Mouse (Mus musculus): ENCODE measurements at regions not wholly inside any gene's neighbourhood (a gene's known extent, or its start where the extent isn't known, plus 50 kb on each side); places are given as distances from the start of the nearest gene placed in this dataset.

DNA sequence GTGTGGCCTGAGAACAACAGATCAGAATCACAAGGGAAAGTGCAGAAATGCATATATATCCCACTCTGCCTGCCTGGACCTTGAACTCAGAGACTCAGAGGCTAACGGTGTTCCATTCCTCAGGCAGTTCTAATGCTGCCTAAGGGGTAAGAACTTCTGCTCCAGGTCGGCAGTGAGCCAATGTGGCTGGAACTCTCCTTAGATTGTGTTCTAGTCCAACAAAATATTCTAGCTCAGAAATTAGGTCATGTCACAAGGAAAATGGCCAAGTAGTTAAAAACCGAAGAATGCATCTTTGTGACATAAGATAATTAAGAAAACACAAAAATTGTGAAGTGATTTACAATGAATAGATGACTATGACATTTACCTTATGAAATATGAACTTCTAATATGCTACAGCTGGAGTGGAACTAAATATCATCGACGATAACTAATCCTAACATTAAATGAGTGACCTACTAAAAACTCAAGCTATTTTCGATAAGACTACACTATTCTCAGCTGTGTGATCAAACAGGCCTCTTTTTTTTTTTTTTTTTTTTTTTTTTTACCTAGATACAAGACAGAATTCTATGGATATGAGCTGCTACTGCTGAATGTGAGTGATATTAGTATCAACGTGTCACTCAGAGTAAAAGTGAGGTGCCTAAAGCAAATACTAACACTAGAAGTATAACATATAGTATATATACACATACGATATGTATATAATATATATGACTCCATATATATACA is 315.1 kb upstream of the Map3k7 start:
- WGBS = 92% methylated on average over 8 of the region's 8 CpGs
- DNase-seq (no peak), ATAC-seq (ENCODE audit: low FRiP score, low TSS enrichment) (no peak)
- Histone ChIP-seq H3K9me3 (ENCODE audit: control insufficient read depth, low read length) (no peaks in the 10 kb centered on the region), H3K4me2 (ENCODE audit: low read length) (no peak overlapping the region), H3K4me1 (ENCODE audit: control insufficient read depth, insufficient read depth, low read length) (no peaks in the 10 kb centered on the region), H3K9ac (replicated peaks; ENCODE audit: low read length) (no peak overlapping the region), H3K27ac (replicated peaks; ENCODE audit: low read depth, low read length) (no peak overlapping the region), H3K36me3 (ENCODE audit: control insufficient read depth, insufficient read depth, low read length) (no peaks in the 10 kb centered on the region), H3K27me3 (ENCODE audit: control insufficient read depth, insufficient read depth, low read length) (no peaks in the 10 kb centered on the region), H3K4me3 (replicated peaks; ENCODE audit: low read depth, low read length) (no peak overlapping the region)

DNA sequence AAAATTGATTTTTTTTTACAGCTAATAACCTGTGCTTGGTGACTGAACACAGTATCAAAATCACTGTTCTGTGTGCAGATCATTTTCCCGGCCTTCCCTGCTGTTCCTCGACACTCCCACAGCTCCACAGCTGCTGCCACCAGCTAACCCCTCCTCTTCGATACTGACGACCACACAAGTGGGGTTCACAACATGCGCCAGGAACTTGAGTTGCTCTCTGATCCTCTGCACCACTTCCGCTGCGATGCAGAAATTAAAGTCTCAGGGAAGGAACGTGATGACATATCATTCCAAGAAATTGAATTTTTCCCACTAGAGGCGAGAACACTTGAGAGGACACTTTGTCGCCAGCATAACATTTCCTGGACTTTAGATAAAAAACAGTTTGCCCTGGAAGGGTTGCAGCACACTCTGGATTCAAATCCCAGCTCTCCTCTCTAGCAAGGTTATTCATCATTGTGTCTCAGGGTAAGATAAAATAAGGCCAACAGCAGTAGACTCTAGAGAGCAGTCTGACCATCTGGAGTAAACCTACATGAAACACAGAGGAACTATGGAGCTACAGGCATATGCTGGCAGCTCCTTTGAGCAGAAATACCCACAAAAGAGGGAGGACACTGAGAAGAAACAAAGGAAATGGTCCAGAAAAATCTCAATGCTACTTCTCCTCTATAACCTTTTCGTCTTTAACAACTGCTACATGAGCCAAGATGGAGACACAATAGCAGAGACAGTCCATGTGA is 308.4 kb upstream of the Map3k7 start:
- H3K36me3 ChIP-seq (ENCODE audit: control insufficient read depth, insufficient read depth, low read length) = no peaks in the 10 kb centered on the region
- no peak overlapping the region for H3K4me3 ChIP-seq (replicated peaks; ENCODE audit: low read depth, low read length)
- no peak overlapping the region for H3K4me2 ChIP-seq (ENCODE audit: low read length)
- H3K9me3 ChIP-seq (ENCODE audit: control insufficient read depth, low read length) = no peaks in the 10 kb centered on the region
- H3K27me3 ChIP-seq (ENCODE audit: control insufficient read depth, insufficient read depth, low read length) = no peaks in the 10 kb centered on the region
- H3K4me1 ChIP-seq (ENCODE audit: control insufficient read depth, insufficient read depth, low read length) = no peaks in the 10 kb centered on the region
- no peak overlapping the region for H3K27ac ChIP-seq (replicated peaks; ENCODE audit: low read depth, low read length)
- ATAC-seq (ENCODE audit: low FRiP score, low TSS enrichment) (no peak), DNase-seq (no peak)
- no peak overlapping the region for H3K9ac ChIP-seq (replicated peaks; ENCODE audit: low read length)
- WGBS = 82% methylated on average over 11 of the region's 11 CpGs

GRCm38 (mm10) chr4:31656111-31656510 is 307.8 kb upstream of the Map3k7 start:
- H3K4me3 ChIP-seq (replicated peaks; ENCODE audit: low read depth, low read length) = no peak overlapping the region
- no peaks in the 10 kb centered on the region for H3K27me3 ChIP-seq (ENCODE audit: control insufficient read depth, insufficient read depth, low read length)
- 91% methylated on average over 8 of the region's 8 CpGs for WGBS
- no peaks in the 10 kb centered on the region for H3K36me3 ChIP-seq (ENCODE audit: control insufficient read depth, insufficient read depth, low read length)
- no peaks in the 10 kb centered on the region for H3K9me3 ChIP-seq (ENCODE audit: control insufficient read depth, low read length)
- no peak for ATAC-seq (ENCODE audit: low FRiP score, low TSS enrichment)
- no peak overlapping the region for H3K27ac ChIP-seq (replicated peaks; ENCODE audit: low read depth, low read length)
- H3K4me2 ChIP-seq (ENCODE audit: low read length) = no peak overlapping the region
- no peak for DNase-seq
- no peak overlapping the region for H3K9ac ChIP-seq (replicated peaks; ENCODE audit: low read length)
- no peaks in the 10 kb centered on the region for H3K4me1 ChIP-seq (ENCODE audit: control insufficient read depth, insufficient read depth, low read length)

- no peaks in the 10 kb centered on the region for H3K27me3 ChIP-seq (ENCODE audit: control insufficient read depth, insufficient read depth, low read length)
Measured at GRCm38 (mm10) chr4:31658820-31659219, 305.1 kb upstream of the Map3k7 start.

GRCm38 (mm10) chr4:31660896-31661295 is 303.0 kb upstream of the Map3k7 start:
- whole genome bisulfite sequencing = 21% methylated on average over 4 of the region's 4 CpGs
- H3K36me3 ChIP-seq (ENCODE audit: control insufficient read depth, insufficient read depth, low read length) = no peaks in the 10 kb centered on the region
- H3K4me1 ChIP-seq (ENCODE audit: control insufficient read depth, insufficient read depth, low read length) = no peaks in the 10 kb centered on the region
- DNase-seq = no peak
- no peaks in the 10 kb centered on the region for H3K9me3 ChIP-seq (ENCODE audit: control insufficient read depth, low read length)
- H3K27me3 ChIP-seq (ENCODE audit: control insufficient read depth, insufficient read depth, low read length) = no peaks in the 10 kb centered on the region
- no peak overlapping the region for H3K9ac ChIP-seq (replicated peaks; ENCODE audit: low read length)
- no peak overlapping the region for H3K4me3 ChIP-seq (replicated peaks; ENCODE audit: low read depth, low read length)
- ATAC-seq (ENCODE audit: low FRiP score, low TSS enrichment) = no peak
- no peak overlapping the region for H3K27ac ChIP-seq (replicated peaks; ENCODE audit: low read depth, low read length)
- H3K4me2 ChIP-seq (ENCODE audit: low read length) = no peak overlapping the region

More at GRCm38 (mm10) chr4:31658820-31659219, 305.1 kb upstream of the Map3k7 start:
- Histone ChIP-seq H3K27ac (replicated peaks; ENCODE audit: low read depth, low read length) (no peak overlapping the region), H3K36me3 (ENCODE audit: control insufficient read depth, insufficient read depth, low read length) (no peaks in the 10 kb centered on the region), H3K4me2 (ENCODE audit: low read length) (no peak overlapping the region), H3K9ac (replicated peaks; ENCODE audit: low read length) (no peak overlapping the region), H3K9me3 (ENCODE audit: control insufficient read depth, low read length) (no peaks in the 10 kb centered on the region), H3K4me3 (replicated peaks; ENCODE audit: low read depth, low read length) (no peak overlapping the region), H3K4me1 (ENCODE audit: control insufficient read depth, insufficient read depth, low read length) (no peaks in the 10 kb centered on the region)
- DNase-seq = no peak
- ATAC-seq (ENCODE audit: low FRiP score, low TSS enrichment) = no peak
- WGBS = 62% methylated on average over 5 of the region's 5 CpGs

GRCm38 (mm10) chr4:31671530-31672170 is 292.2 kb upstream of the Map3k7 start:
- no peaks in the 10 kb centered on the region for H3K9me3 ChIP-seq (ENCODE audit: control insufficient read depth, low read length)
- peak; percentile 19 for DNase-seq
- H3K4me1 ChIP-seq (ENCODE audit: control insufficient read depth, insufficient read depth, low read length) = 0 out of 2 replicates have a peak, but pooled peaks cover 3% of the 10 kb centered on the region
- H3K4me2 ChIP-seq (ENCODE audit: low read length) = no peak overlapping the region
- H3K27me3 ChIP-seq (ENCODE audit: control insufficient read depth, insufficient read depth, low read length) = no peaks in the 10 kb centered on the region
- WGBS = 54% methylated on average over 6 of the region's 6 CpGs
- H3K9ac ChIP-seq (replicated peaks; ENCODE audit: low read length) = no peak overlapping the region
- ATAC-seq (ENCODE audit: low FRiP score, low TSS enrichment) = no peak
- no peak overlapping the region for H3K27ac ChIP-seq (replicated peaks; ENCODE audit: low read depth, low read length)
- no peaks in the 10 kb centered on the region for H3K36me3 ChIP-seq (ENCODE audit: control insufficient read depth, insufficient read depth, low read length)
- no peak overlapping the region for H3K4me3 ChIP-seq (replicated peaks; ENCODE audit: low read depth, low read length)

GRCm38 (mm10) chr4:31672171-31672841 is 291.6 kb upstream of the Map3k7 start:
- 0 out of 2 replicates have a peak, but pooled peaks cover 3% of the 10 kb centered on the region for H3K4me1 ChIP-seq (ENCODE audit: control insufficient read depth, insufficient read depth, low read length)
- no peak overlapping the region for H3K9ac ChIP-seq (replicated peaks; ENCODE audit: low read length)
- ATAC-seq (ENCODE audit: low FRiP score, low TSS enrichment) (no peak), DNase-seq (no peak)
- no peaks in the 10 kb centered on the region for H3K9me3 ChIP-seq (ENCODE audit: control insufficient read depth, low read length)
- H3K4me2 ChIP-seq (ENCODE audit: low read length) = no peak overlapping the region
- H3K4me3 ChIP-seq (replicated peaks; ENCODE audit: low read depth, low read length) = no peak overlapping the region
- WGBS = 61% methylated on average over 9 of the region's 9 CpGs
- H3K27me3 ChIP-seq (ENCODE audit: control insufficient read depth, insufficient read depth, low read length) = no peaks in the 10 kb centered on the region
- no peaks in the 10 kb centered on the region for H3K36me3 ChIP-seq (ENCODE audit: control insufficient read depth, insufficient read depth, low read length)
- H3K27ac ChIP-seq (replicated peaks; ENCODE audit: low read depth, low read length) = no peak overlapping the region

GRCm38 (mm10) chr4:31672842-31673171 is 291.1 kb upstream of the Map3k7 start:
- Histone ChIP-seq H3K9ac (replicated peaks; ENCODE audit: low read length) (no peak overlapping the region), H3K4me2 (ENCODE audit: low read length) (no peak overlapping the region), H3K27me3 (ENCODE audit: control insufficient read depth, insufficient read depth, low read length) (no peaks in the 10 kb centered on the region), H3K4me1 (ENCODE audit: control insufficient read depth, insufficient read depth, low read length) (0 out of 2 replicates have a peak, but pooled peaks cover 3% of the 10 kb centered on the region), H3K9me3 (ENCODE audit: control insufficient read depth, low read length) (no peaks in the 10 kb centered on the region), H3K4me3 (replicated peaks; ENCODE audit: low read depth, low read length) (no peak overlapping the region), H3K27ac (replicated peaks; ENCODE audit: low read depth, low read length) (no peak overlapping the region), H3K36me3 (ENCODE audit: control insufficient read depth, insufficient read depth, low read length) (no peaks in the 10 kb centered on the region)
- DNase-seq = no peak
- ATAC-seq (ENCODE audit: low FRiP score, low TSS enrichment) = no peak
- WGBS = 92% methylated on average over 2 of the region's 2 CpGs

Measured in midbrain, embryonic 14.5 days (tissue).